Mouse (Mus musculus): ENCODE results near the gene Cwc27. TPM values are rescaled to one million over a fixed set of nuclear protein-coding genes. Genes with fewer than 3 reads are reported as not detected.
A peak's percentile ranks its signal among the peaks of the same experiment; 100 is the strongest.

Cwc27 gene
- total RNA-seq, 1 experiment, result 29.5 TPM

- Histone ChIP-seq H3K27ac (ENCODE audit: insufficient read depth, low read depth, low read length, poor library complexity, severe bottlenecking) (no peak overlapping the region), H3K36me3 (ENCODE audit: control insufficient read depth, insufficient read depth, low read length, poor library complexity, severe bottlenecking) (peaks cover 2% of the 10 kb centered on the region), H3K9me3 (ENCODE audit: control insufficient read depth, insufficient read depth, low read depth, low read length) (peaks cover 2% of the 10 kb centered on the region; the same call in 1 of the 2 replicates), H3K4me3 (ENCODE audit: insufficient read depth in 1 of 2, low read depth in 1 of 2, low read length in 2 of 2, poor library complexity in 1 of 2, severe bottlenecking in 1 of 2) (no peak overlapping the region), H3K9ac (ENCODE audit: insufficient read depth, low read depth, low read length, poor library complexity, severe bottlenecking) (no peak overlapping the region), H3K4me1 (ENCODE audit: control insufficient read depth in 2 of 2, insufficient read depth in 2 of 2, low read length in 2 of 2, poor library complexity in 1 of 2) (no peaks in the 10 kb centered on the region)
- no peak for DNase-seq (ENCODE audit: low read depth, low spot score)
- TF ChIP-seq ZC3H11A (IDR thresholded peaks at IDR 0.05; ENCODE audit: borderline replicate concordance, low read depth, low read length), result no peak
- no peak for TF ChIP-seq CHD2 (IDR thresholded peaks at IDR 0.05; ENCODE audit: low read depth, low read length)
- TF ChIP-seq MAFK (IDR thresholded peaks at IDR 0.05; ENCODE audit: insufficient read depth, low read depth, low read length), result no peak
- TF ChIP-seq HCFC1 (IDR thresholded peaks at IDR 0.05; ENCODE audit: borderline replicate concordance, insufficient read depth, low read length), result no peak
- TF ChIP-seq ZNF384 (IDR thresholded peaks at IDR 0.05; ENCODE audit: low read depth, low read length), result no peak
- in situ Hi-C loops (cut with MboI; ENCODE audit: low sequenced_read_pairs in 2 of 2, unreplicated experiment in 2 of 2), result no loop called here
Measured at GRCm38 (mm10) chr13:104681212-104681611, 135.7 kb downstream of the Cwc27 start.

DNA sequence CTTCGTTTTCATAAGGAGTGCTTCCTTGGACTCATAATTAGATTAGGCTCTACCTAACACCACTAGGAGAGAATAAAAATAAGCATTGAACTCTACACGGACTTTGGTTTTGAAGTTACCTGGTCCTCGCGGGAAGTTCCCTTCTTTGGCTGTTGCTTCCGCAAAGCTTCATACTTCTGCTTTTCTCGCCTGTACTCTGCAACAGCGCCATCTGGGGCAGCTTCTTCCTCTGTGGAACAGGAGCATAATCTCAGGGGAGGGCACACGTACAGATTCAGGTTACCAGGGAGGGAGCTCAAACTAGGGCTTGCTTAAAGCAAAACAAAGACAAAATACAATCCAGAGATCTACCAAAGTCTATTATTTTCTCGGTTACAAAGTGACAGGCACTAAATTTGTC lies 155.8 kb downstream of the Cwc27 start:
- in situ Hi-C loops (cut with MboI; ENCODE audit: low sequenced_read_pairs in 2 of 2, unreplicated experiment in 2 of 2), result no loop called here
- Histone ChIP-seq H3K9ac (ENCODE audit: insufficient read depth, low read depth, low read length, poor library complexity, severe bottlenecking) (no peak overlapping the region), H3K4me3 (ENCODE audit: insufficient read depth in 1 of 2, low read depth in 1 of 2, low read length in 2 of 2, poor library complexity in 1 of 2, severe bottlenecking in 1 of 2) (peak overlapping the region in 1 of 2 experiments; percentile 41; a peak in 2 of 4 replicates), H3K36me3 (ENCODE audit: control insufficient read depth, insufficient read depth, low read length, poor library complexity, severe bottlenecking) (peaks cover 3% of the 10 kb centered on the region; the same call in 1 of the 2 replicates), H3K4me1 (ENCODE audit: control insufficient read depth in 2 of 2, insufficient read depth in 2 of 2, low read length in 2 of 2, poor library complexity in 1 of 2) (no peaks in the 10 kb centered on the region), H3K9me3 (ENCODE audit: control insufficient read depth, insufficient read depth, low read depth, low read length) (no peaks in the 10 kb centered on the region), H3K27ac (ENCODE audit: insufficient read depth, low read depth, low read length, poor library complexity, severe bottlenecking) (no peak overlapping the region)
- no peak for TF ChIP-seq HCFC1 (IDR thresholded peaks at IDR 0.05; ENCODE audit: borderline replicate concordance, insufficient read depth, low read length)
- TF ChIP-seq MAFK (IDR thresholded peaks at IDR 0.05; ENCODE audit: insufficient read depth, low read depth, low read length), result no peak
- TF ChIP-seq CHD2 (IDR thresholded peaks at IDR 0.05; ENCODE audit: low read depth, low read length), result no peak
- no peak for TF ChIP-seq ZC3H11A (IDR thresholded peaks at IDR 0.05; ENCODE audit: borderline replicate concordance, low read depth, low read length)
- no peak for DNase-seq (ENCODE audit: low read depth, low spot score)

DNA sequence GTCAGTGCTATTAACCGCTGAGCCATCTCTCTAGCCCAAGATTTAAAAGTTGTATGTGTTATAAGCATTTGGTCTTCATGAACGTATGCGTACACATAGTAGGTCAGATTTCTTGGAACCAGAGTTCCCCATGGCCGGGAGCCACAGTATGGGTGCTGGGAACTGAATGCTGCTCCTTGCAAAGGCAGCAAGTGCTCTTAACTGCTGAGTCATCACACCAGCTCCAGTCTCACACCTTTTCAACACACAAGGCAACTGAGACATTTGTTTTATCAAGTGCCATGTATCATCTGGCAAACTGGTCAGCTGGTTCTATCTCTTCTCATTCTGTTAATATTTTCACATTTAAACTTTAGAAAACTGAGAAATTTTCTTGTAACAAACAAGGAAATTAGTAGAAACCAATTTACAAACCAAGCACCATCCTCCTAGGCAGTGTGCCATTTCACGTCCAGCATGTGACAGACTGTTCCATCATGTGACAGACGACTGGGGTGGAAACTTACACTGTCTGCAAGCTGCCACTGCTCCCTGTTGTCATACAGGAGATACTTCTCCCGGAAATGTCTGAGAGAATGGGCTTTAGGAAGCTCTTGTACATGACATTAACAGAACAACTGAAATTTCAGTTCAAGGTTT lies 156.8 kb downstream of the Cwc27 start:
- H3K27ac ChIP-seq (ENCODE audit: insufficient read depth, low read depth, low read length, poor library complexity, severe bottlenecking), result no peak overlapping the region
- H3K4me3 ChIP-seq (ENCODE audit: insufficient read depth in 1 of 2, low read depth in 1 of 2, low read length in 2 of 2, poor library complexity in 1 of 2, severe bottlenecking in 1 of 2), result peak overlapping the region in 1 of 2 experiments; percentile 41; a peak in 1 of 4 replicates
- in situ Hi-C loops (cut with MboI; ENCODE audit: low sequenced_read_pairs in 2 of 2, unreplicated experiment in 2 of 2), result no loop called here
- no peak for TF ChIP-seq ZC3H11A (IDR thresholded peaks at IDR 0.05; ENCODE audit: borderline replicate concordance, low read depth, low read length)
- no peak for TF ChIP-seq HCFC1 (IDR thresholded peaks at IDR 0.05; ENCODE audit: borderline replicate concordance, insufficient read depth, low read length)
- TF ChIP-seq MAFK (IDR thresholded peaks at IDR 0.05; ENCODE audit: insufficient read depth, low read depth, low read length), result peak; percentile 87
- no peaks in the 10 kb centered on the region for H3K4me1 ChIP-seq (ENCODE audit: control insufficient read depth in 2 of 2, insufficient read depth in 2 of 2, low read length in 2 of 2, poor library complexity in 1 of 2)
- H3K9me3 ChIP-seq (ENCODE audit: control insufficient read depth, insufficient read depth, low read depth, low read length), result no peaks in the 10 kb centered on the region
- H3K36me3 ChIP-seq (ENCODE audit: control insufficient read depth, insufficient read depth, low read length, poor library complexity, severe bottlenecking), result peaks cover 3% of the 10 kb centered on the region; the same call in 1 of the 2 replicates
- no peak for DNase-seq (ENCODE audit: low read depth, low spot score)
- H3K9ac ChIP-seq (ENCODE audit: insufficient read depth, low read depth, low read length, poor library complexity, severe bottlenecking), result no peak overlapping the region

- in situ Hi-C loops (cut with MboI; ENCODE audit: low sequenced_read_pairs in 2 of 2, unreplicated experiment in 2 of 2), result no loop called here
Measured at GRCm38 (mm10) chr13:104656666-104657272, 160.2 kb downstream of the Cwc27 start.

More at GRCm38 (mm10) chr13:104656666-104657272, 160.2 kb downstream of the Cwc27 start:
- Histone ChIP-seq H3K4me1 (ENCODE audit: control insufficient read depth in 2 of 2, insufficient read depth in 2 of 2, low read length in 2 of 2, poor library complexity in 1 of 2) (no peaks in the 10 kb centered on the region), H3K36me3 (ENCODE audit: control insufficient read depth, insufficient read depth, low read length, poor library complexity, severe bottlenecking) (peaks cover 3% of the 10 kb centered on the region; the same call in 1 of the 2 replicates), H3K9ac (ENCODE audit: insufficient read depth, low read depth, low read length, poor library complexity, severe bottlenecking) (no peak overlapping the region), H3K9me3 (ENCODE audit: control insufficient read depth, insufficient read depth, low read depth, low read length) (no peaks in the 10 kb centered on the region), H3K27ac (ENCODE audit: insufficient read depth, low read depth, low read length, poor library complexity, severe bottlenecking) (no peak overlapping the region), H3K4me3 (ENCODE audit: insufficient read depth in 1 of 2, low read depth in 1 of 2, low read length in 2 of 2, poor library complexity in 1 of 2, severe bottlenecking in 1 of 2) (no peak overlapping the region)
- no peak for DNase-seq (ENCODE audit: low read depth, low spot score)
- TF ChIP-seq ZC3H11A (IDR thresholded peaks at IDR 0.05; ENCODE audit: borderline replicate concordance, low read depth, low read length) (no peak), MAFK (IDR thresholded peaks at IDR 0.05; ENCODE audit: insufficient read depth, low read depth, low read length) (no peak), CHD2 (IDR thresholded peaks at IDR 0.05; ENCODE audit: low read depth, low read length) (no peak), HCFC1 (IDR thresholded peaks at IDR 0.05; ENCODE audit: borderline replicate concordance, insufficient read depth, low read length) (no peak), ZNF384 (IDR thresholded peaks at IDR 0.05; ENCODE audit: low read depth, low read length) (no peak)

Data from ES-E14 (cell line).